Mouse (Mus musculus) heart, embryonic 10.5 days (tissue): Measurements from ENCODE around the gene Lsm11. TPM values are rescaled to one million over a fixed set of nuclear protein-coding genes. Genes with fewer than 3 reads are reported as not detected.
A peak's percentile ranks its signal among the peaks of the same experiment; 100 is the strongest.

Experiments used
- DNase-seq: peaks from one replicate; pipeline ENCODE4 v3.0.0-alpha.2; 2017; ENCODE audit warnings: low spot score
- H3K27ac ChIP-seq: fragments of 300-500 bp; sonication (generic); 2 replicates; pipeline ENCODE4 v1.5.1; 2016; ENCODE audit warnings: mild to moderate bottlenecking
- H3K27me3 ChIP-seq: fragments of 300-500 bp; sonication (generic); 2 replicates; pipeline ENCODE4 v1.6.1; 2016; ENCODE audit warnings: mild to moderate bottlenecking; ENCODE audit not compliant: poor library complexity, insufficient read depth, severe bottlenecking
- H3K36me3 ChIP-seq: fragments of 300-500 bp; sonication (generic); 2 replicates; pipeline ENCODE4 v1.6.1; 2016; ENCODE audit warnings: mild to moderate bottlenecking, moderate library complexity
- H3K4me1 ChIP-seq: fragments of 300-500 bp; sonication (generic); 2 replicates; pipeline ENCODE4 v1.6.1; 2016; ENCODE audit warnings: mild to moderate bottlenecking
- H3K4me3 ChIP-seq: fragments of 300-500 bp; sonication (generic); 2 replicates; pipeline ENCODE4 v1.5.1; 2016; ENCODE audit warnings: mild to moderate bottlenecking, moderate library complexity
- H3K9me3 ChIP-seq: fragments of 300-500 bp; sonication (generic); 2 replicates; pipeline ENCODE4 v1.6.1; 2016; ENCODE audit warnings: mild to moderate bottlenecking, moderate library complexity
- WGBS: fragments of 180-500 bp; shearing (Covaris S2); methylation state at CpG from one replicate; pipeline ENCODE4 v1.1.7; 2016; 5-methylcytosine and 5-hydroxymethylcytosine counted together
- polyA plus RNA-seq: library from polyadenylated mRNA; unstranded; fragments of >200 nt; fragmentation: Nextera tagmentation; extraction: Ambion mirVana; gene quantifications from 2 replicates; pipeline ENCODE4 v1.2.1, GENCODE M21; 2016

Gene Lsm11
- polyA plus RNA-seq = 7.6 and 8.5 TPM in 2 replicates

GRCm38 (mm10) chr11:45944643-45945156 is at the start of gene Lsm11:
Gene Lsm11 (minus strand): TSS chr11:45944935.
- DNase-seq = peak; percentile 97
- Histone ChIP-seq H3K9me3 (no peaks in the 10 kb centered on the region), H3K36me3 (peaks cover 5% of the 10 kb centered on the region), H3K27ac (peak within 1 kb of the TSS; percentile 89), H3K4me1 (peaks cover 22% of the 10 kb centered on the region), H3K4me3 (peak within 1 kb of the TSS; percentile 90), H3K27me3 (no peaks in the 10 kb centered on the region)
- under 1% methylated on average over 55 of the region's 55 CpGs for whole genome bisulfite sequencing

DNA sequence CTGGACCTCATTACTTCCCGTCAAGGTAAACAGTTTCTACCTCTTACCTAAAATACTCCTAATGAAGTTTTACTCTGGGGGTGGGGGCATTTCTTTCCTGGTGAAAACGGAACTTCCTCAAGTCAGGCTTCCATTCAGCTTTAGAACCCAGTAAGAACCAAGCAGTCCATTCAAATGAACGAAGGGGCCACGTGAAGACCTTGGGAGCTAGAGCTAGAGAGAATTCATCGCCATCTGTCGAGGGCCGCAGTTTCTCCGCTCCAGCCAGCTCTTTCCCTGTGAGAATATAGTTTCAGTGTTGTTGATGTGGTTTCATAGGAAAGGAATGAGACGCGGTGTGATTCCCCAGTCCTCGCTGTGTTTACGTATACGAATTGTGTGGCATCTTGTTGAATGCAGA is 47.4 kb upstream of the Lsm11 start:
- H3K4me3 ChIP-seq = peak overlapping the region; percentile 50
- H3K36me3 ChIP-seq = no peaks in the 10 kb centered on the region
- no peak for DNase-seq
- 37% methylated on average over 13 of the region's 13 CpGs for WGBS
- no peaks in the 10 kb centered on the region for H3K4me1 ChIP-seq
- H3K27me3 ChIP-seq = peaks cover 6% of the 10 kb centered on the region; the same call in 1 of the 2 replicates
- H3K9me3 ChIP-seq = no peaks in the 10 kb centered on the region
- H3K27ac ChIP-seq = no peak overlapping the region

DNA sequence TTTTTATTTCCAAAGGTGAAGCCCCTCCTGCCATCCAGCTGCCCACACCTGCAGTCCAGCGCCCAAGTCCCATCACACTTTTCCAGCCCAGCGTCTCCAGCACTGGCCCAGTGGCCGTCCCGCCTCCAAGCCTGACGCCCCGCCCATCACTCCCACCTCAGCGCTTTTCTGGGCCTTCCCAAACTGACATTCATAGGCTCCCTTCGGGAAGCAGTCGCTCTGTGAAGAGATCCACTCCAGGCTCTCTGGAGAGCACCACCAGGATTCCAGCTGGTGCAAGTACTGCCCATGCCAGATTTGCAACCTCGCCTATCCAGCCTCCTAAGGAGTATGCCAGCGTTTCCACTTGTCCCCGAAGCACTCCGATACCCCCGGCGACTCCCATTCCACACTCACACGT is 46.9 kb upstream of the Lsm11 start:
- Histone ChIP-seq H3K4me1 (no peaks in the 10 kb centered on the region), H3K9me3 (no peaks in the 10 kb centered on the region), H3K27me3 (peaks cover 6% of the 10 kb centered on the region; the same call in 1 of the 2 replicates), H3K4me3 (peak overlapping the region; percentile 50), H3K36me3 (no peaks in the 10 kb centered on the region), H3K27ac (no peak overlapping the region)
- WGBS = 4% methylated on average over 16 of the region's 16 CpGs
- DNase-seq = no peak

GRCm38 (mm10) chr11:45980893-45981253 is 36.1 kb upstream of the Lsm11 start:
- Histone ChIP-seq H3K36me3 (no peaks in the 10 kb centered on the region), H3K27ac (peak overlapping the region; percentile 94), H3K4me1 (peaks cover 14% of the 10 kb centered on the region), H3K27me3 (peaks cover 14% of the 10 kb centered on the region), H3K9me3 (peaks cover 3% of the 10 kb centered on the region; the same call in 1 of the 2 replicates), H3K4me3 (peak overlapping the region; percentile 75)
- no peak for DNase-seq
- 38% methylated on average over 19 of the region's 19 CpGs for WGBS

GRCm38 (mm10) chr11:45979946-45980892 is 35.5 kb upstream of the Lsm11 start, which contains the start of gene Sox30:
Gene Sox30 (plus strand): TSS chr11:45980310.
- Histone ChIP-seq H3K4me3 (peak within 1 kb of the TSS; percentile 75), H3K9me3 (peaks cover 3% of the 10 kb centered on the region; the same call in 1 of the 2 replicates), H3K27me3 (peaks cover 14% of the 10 kb centered on the region), H3K36me3 (no peaks in the 10 kb centered on the region), H3K27ac (peak within 1 kb of the TSS; percentile 94), H3K4me1 (peaks cover 14% of the 10 kb centered on the region)
- DNase-seq = peak; percentile 82
- 12% methylated on average over 113 of the region's 115 CpGs for WGBS

DNA sequence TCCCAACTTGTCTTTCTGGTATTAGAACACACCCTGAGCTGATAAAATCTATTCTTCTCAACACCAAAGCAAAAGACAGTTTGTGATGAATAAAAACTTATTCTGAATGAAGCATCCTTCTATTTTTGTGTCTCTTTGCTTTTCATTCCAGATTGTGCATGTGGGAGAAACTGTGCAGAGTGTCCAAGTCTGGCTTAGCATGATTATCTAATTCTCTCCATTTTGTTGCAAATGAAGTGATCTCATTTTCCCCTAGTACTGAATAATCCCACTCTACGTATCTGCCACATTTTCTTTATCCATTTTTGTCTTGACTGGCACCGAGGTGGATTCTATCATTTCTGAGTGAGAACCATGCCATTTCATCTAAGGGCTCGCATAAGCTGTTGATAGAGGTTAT is 31.3 kb upstream of the Lsm11 start:
- DNase-seq = no peak
- Histone ChIP-seq H3K4me1 (peaks cover 13% of the 10 kb centered on the region), H3K27me3 (peaks cover 11% of the 10 kb centered on the region), H3K9me3 (peaks cover 3% of the 10 kb centered on the region; the same call in 1 of the 2 replicates), H3K36me3 (no peaks in the 10 kb centered on the region), H3K27ac (no peak overlapping the region), H3K4me3 (no peak overlapping the region)
- WGBS = 75% methylated on average over 3 of the region's 3 CpGs

DNA sequence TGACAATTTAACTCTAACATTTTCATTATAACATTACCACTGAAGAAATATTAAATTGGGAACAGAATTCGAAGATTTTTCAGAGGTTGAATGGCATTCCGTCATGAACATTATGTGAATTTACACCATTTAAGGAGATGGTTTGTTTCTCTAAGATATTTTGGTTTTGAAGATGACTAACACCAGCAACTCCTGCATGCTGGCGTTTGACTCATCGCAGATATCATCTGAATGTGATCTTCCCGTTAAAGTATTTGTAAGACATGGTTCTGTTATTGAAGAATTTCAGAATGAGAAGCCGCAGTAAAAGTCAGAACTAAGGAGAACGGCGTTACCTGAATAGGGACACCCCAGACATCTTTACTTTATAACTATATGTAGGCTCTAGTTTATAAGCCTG is 29.7 kb upstream of the Lsm11 start:
- no peak for DNase-seq
- Histone ChIP-seq H3K27me3 (no peaks in the 10 kb centered on the region), H3K36me3 (no peaks in the 10 kb centered on the region), H3K27ac (no peak overlapping the region), H3K9me3 (no peaks in the 10 kb centered on the region), H3K4me3 (no peak overlapping the region), H3K4me1 (no peaks in the 10 kb centered on the region)
- WGBS = 81% methylated on average over 8 of the region's 8 CpGs

DNA sequence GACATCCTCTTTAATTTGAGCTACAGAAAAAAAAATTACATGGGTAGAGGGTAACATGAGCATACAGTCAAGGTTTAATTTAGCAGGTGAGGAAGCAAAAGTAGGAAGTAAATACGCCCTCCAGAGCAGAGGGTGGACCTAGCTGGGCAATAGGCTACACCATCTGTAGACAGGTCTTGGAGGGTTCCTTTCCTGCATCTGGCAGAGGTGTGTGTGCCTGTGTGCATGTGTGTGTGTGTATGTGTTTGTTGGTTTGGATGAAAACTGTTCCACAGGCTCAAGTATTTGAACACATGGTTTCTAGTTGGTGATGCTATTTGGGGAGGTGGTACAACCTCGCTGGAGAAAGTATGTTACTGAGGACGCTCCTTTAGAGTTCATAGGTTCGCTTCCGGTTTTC is 28.9 kb upstream of the Lsm11 start:
- H3K27me3 ChIP-seq = no peaks in the 10 kb centered on the region
- WGBS = 80% methylated on average over 5 of the region's 5 CpGs
- no peak for DNase-seq
- no peaks in the 10 kb centered on the region for H3K9me3 ChIP-seq
- no peak overlapping the region for H3K4me3 ChIP-seq
- H3K27ac ChIP-seq = no peak overlapping the region
- no peaks in the 10 kb centered on the region for H3K4me1 ChIP-seq
- no peaks in the 10 kb centered on the region for H3K36me3 ChIP-seq

GRCm38 (mm10) chr11:45968466-45968865 is 23.7 kb upstream of the Lsm11 start:
- H3K36me3 ChIP-seq = no peaks in the 10 kb centered on the region
- no peaks in the 10 kb centered on the region for H3K9me3 ChIP-seq
- H3K4me1 ChIP-seq = no peaks in the 10 kb centered on the region
- 82% methylated on average over 3 of the region's 3 CpGs for WGBS
- H3K27ac ChIP-seq = no peak overlapping the region
- DNase-seq = no peak
- no peak overlapping the region for H3K4me3 ChIP-seq
- no peaks in the 10 kb centered on the region for H3K27me3 ChIP-seq

GRCm38 (mm10) chr11:45966896-45967295 is 22.2 kb upstream of the Lsm11 start:
- no peak overlapping the region for H3K27ac ChIP-seq
- no peak for DNase-seq
- no peaks in the 10 kb centered on the region for H3K9me3 ChIP-seq
- WGBS = 81% methylated on average over 4 of the region's 4 CpGs
- no peaks in the 10 kb centered on the region for H3K4me1 ChIP-seq
- no peaks in the 10 kb centered on the region for H3K36me3 ChIP-seq
- H3K27me3 ChIP-seq = no peaks in the 10 kb centered on the region
- H3K4me3 ChIP-seq = no peak overlapping the region

DNA sequence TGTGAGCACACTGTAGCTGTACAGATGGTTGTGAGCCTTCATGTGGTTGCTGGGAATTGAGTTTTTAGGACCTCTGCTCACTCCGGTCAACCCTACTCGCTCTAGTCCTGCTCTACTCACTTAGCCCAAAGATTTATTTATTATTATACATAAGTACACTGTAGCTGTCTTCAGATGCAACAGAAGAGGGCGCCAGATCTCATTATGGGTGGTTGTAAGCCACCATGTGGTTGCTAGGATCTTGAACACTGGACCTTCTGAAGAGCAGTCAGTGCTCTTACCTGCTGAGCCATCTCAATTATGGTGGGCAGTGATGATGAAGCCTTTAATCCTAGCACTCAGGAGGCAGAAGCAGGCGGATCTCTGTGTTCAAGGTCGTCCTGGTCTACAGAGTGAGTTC is 15.3 kb upstream of the Lsm11 start:
- Histone ChIP-seq H3K36me3 (no peaks in the 10 kb centered on the region), H3K4me1 (0 out of 2 replicates have a peak, but pooled peaks cover under 1% of the 10 kb centered on the region), H3K27ac (no peak overlapping the region), H3K9me3 (no peaks in the 10 kb centered on the region), H3K27me3 (no peaks in the 10 kb centered on the region), H3K4me3 (no peak overlapping the region)
- no peak for DNase-seq
- WGBS = 80% methylated on average over 5 of the region's 5 CpGs

DNA sequence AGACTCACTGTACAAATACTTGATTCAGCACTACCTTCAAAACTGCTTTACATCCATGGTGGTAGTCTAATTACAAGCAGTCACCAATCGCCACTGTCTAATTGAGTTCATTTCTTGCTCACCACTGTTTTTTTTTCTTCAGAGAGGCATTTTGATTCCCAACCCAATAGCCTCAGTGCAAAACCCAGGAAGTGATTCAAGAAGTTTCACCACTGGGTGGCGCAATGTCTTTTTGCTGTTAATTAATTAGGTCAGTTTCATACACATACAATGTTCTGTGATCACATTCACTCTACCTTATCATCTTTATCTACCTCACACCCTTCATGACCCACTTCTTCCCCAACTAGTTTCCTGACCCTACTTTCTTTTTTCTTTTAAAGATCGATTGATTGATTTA is 14.9 kb upstream of the Lsm11 start:
- 0 out of 2 replicates have a peak, but pooled peaks cover 4% of the 10 kb centered on the region for H3K4me1 ChIP-seq
- H3K4me3 ChIP-seq = no peak overlapping the region
- H3K36me3 ChIP-seq = no peaks in the 10 kb centered on the region
- 82% methylated on average over 3 of the region's 3 CpGs for WGBS
- H3K27me3 ChIP-seq = no peaks in the 10 kb centered on the region
- H3K27ac ChIP-seq = no peak overlapping the region
- DNase-seq = no peak
- no peaks in the 10 kb centered on the region for H3K9me3 ChIP-seq

- peak within 1 kb of the TSS; percentile 80 for H3K27ac ChIP-seq
- WGBS = under 1% methylated on average over 32 of the region's 32 CpGs
Measured at GRCm38 (mm10) chr11:45955127-45955627, 10.4 kb upstream of the Lsm11 start, which contains the start of gene Thg1l. Gene Thg1l (minus strand): TSS chr11:45955494.

More at GRCm38 (mm10) chr11:45955127-45955627, 10.4 kb upstream of the Lsm11 start, which contains the start of gene Thg1l:
- peak within 1 kb of the TSS; percentile 68 for H3K4me3 ChIP-seq
- no peaks in the 10 kb centered on the region for H3K27me3 ChIP-seq
- DNase-seq = peak; percentile 97
- peaks cover 26% of the 10 kb centered on the region; the same call in 1 of the 2 replicates for H3K36me3 ChIP-seq
- no peaks in the 10 kb centered on the region for H3K9me3 ChIP-seq
- H3K4me1 ChIP-seq = 0 out of 2 replicates have a peak, but pooled peaks cover 8% of the 10 kb centered on the region
